Mouse (Mus musculus) ES-E14 (cell line): ENCODE results near the gene Nrcam.

ENCODE experiments used
- CHD2 ChIP-seq: IDR thresholded peaks from 2 replicates; pipeline ENCODE4 v1.6.1; 2014; ENCODE audit warnings: mild to moderate bottlenecking, low read depth, low read length, inconsistent platforms
- HCFC1 ChIP-seq: IDR thresholded peaks from 2 replicates; pipeline ENCODE4 v1.6.1; 2012; ENCODE audit warnings: low read length, inconsistent platforms, borderline replicate concordance; ENCODE audit not compliant: insufficient read depth
- ZC3H11A ChIP-seq: IDR thresholded peaks from 2 replicates; pipeline ENCODE4 v1.6.1; 2012; ENCODE audit warnings: low read depth, mild to moderate bottlenecking, inconsistent platforms, low read length, borderline replicate concordance

DNA sequence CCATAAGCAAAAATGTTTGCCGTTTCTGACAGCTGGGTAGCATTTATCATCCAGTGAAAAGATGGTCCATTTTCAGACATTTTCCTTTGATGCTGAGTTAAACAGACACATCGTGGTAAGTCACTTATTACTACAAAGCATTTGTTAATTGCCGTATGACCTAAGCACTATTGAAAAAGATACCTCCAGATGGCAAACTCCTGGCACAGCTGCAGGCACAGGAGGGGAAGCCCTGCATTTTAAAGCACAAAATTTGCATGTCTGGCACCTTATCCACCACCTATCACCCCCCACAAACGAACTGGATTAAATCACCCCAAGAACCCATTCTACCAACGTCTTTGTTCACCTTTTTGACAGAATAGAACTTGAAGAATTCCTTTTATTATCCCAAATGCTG is 206.9 kb downstream of the Nrcam start:
- TF ChIP-seq HCFC1 (no peak), CHD2 (no peak), ZC3H11A (no peak)
